Mouse (Mus musculus) E14TG2a.4 (cell line): ENCODE results near the gene Itih3.

Experiments used
- H3K27me3 ChIP-seq: 2 replicates; pipeline ENCODE4 v1.6.1; 2014; ENCODE audit warnings: low read length, control low read depth; ENCODE audit not compliant: insufficient read depth
- H3K36me3 ChIP-seq: 2 replicates; pipeline ENCODE4 v1.6.1; 2014; ENCODE audit warnings: low read length, control low read depth; ENCODE audit not compliant: insufficient read depth
- H3K4me1 ChIP-seq: replicated peaks from 2 replicates; pipeline ENCODE4 v1.6.1; 2014; ENCODE audit warnings: low read depth, low read length, control low read depth
- H3K4me3 ChIP-seq: replicated peaks from 2 replicates; pipeline ENCODE4 v1.5.1; 2014; ENCODE audit warnings: mild to moderate bottlenecking, low read length
- H3K9me3 ChIP-seq: 2 replicates; pipeline ENCODE4 v1.6.1; 2014; ENCODE audit warnings: low read length, control low read depth
- CTCF ChIP-seq: conservative IDR thresholded peaks from 2 replicates; pipeline ENCODE4 v1.5.1; 2014; ENCODE audit warnings: low read length
- NANOG ChIP-seq: IDR thresholded peaks from 2 replicates; pipeline ENCODE4 v1.6.1; 2014; ENCODE audit warnings: borderline replicate concordance, low read length, mixed read lengths
- POU5F1 ChIP-seq: IDR thresholded peaks from 2 replicates; pipeline ENCODE4 v1.6.1; 2014; ENCODE audit warnings: low read length, borderline replicate concordance

The Itih3 gene

DNA sequence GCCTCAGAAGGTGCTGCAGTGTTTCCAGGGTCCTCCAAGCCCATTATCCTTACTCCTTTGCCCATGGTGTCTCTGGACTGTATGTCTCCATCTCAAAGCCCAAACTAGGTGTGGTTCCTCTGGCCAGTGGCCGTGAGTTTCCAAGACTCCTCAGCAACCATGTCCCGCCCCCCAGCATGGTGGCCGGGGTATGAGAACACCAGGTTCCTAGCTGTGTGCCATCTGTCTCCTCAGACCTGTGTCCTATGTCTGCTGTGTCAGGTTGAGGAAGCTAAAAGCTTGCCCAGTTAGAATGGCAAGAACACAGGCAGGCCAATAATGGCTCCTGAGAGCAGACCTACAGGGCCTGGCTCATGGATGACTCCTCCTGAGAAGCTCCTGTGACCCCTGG lies 41.8 kb downstream of the Itih3 start:
- H3K9me3 ChIP-seq = no peaks in the 10 kb centered on the region
- TF ChIP-seq NANOG = no peak
- no peak for TF ChIP-seq CTCF
- TF ChIP-seq POU5F1 = no peak
- H3K27me3 ChIP-seq = peaks cover 7% of the 10 kb centered on the region
- no peak overlapping the region for H3K4me3 ChIP-seq
- H3K36me3 ChIP-seq = no peaks in the 10 kb centered on the region
- peaks cover 27% of the 10 kb centered on the region for H3K4me1 ChIP-seq

DNA sequence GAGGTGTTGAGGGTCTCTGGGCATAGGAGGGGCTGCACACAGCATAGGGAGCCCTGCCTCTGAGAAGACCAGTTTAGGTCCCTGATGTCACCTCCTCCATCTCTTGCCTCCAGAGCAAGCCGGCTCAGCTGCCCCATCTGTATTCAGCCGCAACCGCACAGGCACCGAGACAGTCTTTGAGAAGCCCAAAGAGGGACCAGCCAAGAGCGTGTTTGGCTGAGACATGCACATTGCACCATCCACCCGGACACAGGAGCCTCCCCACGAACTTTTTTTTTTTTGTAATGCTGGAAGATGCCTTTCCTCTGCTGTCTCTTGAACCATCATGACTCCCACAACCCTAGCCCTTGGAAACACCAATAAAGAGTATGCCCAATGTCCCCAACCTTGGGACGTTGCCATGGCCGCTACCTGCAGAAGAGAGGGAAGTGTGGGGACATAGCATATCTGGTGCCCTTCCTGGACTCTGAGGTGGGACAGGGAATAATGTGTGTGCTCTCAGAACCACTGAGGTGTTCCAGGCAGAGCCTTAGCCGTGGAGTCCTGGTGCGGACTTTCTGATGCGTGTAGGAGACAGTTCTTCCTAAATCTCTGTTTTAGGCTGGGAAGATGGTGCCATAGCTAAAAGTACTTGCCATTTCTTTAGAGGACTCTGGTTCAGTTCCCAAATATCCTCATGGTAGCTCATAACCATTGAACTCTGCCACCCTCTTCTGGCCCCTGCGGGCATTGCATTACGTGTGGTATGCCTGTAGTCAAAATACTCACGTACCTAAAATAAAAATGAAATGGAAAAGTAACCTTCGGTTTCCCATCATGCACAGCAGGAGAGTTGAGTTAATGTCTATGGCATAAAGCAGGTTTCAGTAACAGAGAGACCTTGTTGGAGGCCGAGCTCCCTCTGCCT lies 42.5 kb downstream of the Itih3 start:
- TF ChIP-seq NANOG = no peak
- no peak for TF ChIP-seq POU5F1
- TF ChIP-seq CTCF = peak; percentile 65
- Histone ChIP-seq H3K9me3 (no peaks in the 10 kb centered on the region), H3K36me3 (peaks cover 6% of the 10 kb centered on the region; the same call in 1 of the 2 replicates), H3K27me3 (peaks cover 2% of the 10 kb centered on the region; the same call in 1 of the 2 replicates), H3K4me3 (peak overlapping the region; percentile 41), H3K4me1 (peaks cover 33% of the 10 kb centered on the region)

DNA sequence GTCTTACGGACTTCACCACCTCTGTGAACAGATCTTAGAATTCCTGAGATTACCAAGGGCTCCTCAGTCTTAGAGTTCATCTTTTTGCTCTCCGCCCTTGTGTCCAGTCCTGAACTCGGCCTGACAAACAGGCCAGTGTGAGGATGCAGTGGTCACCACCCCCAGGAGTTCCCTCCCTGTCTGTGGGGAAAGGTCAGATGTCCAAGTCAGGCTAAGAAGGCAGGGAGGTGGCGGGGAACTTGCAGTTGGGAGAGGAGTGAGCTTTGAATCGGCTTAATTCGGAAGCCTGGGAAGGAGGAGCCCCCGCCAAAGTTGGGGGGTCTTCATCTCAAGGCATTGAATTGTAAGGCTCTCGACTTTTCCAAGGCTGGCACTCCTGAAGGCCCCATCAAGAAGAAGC lies 43.3 kb downstream of the Itih3 start:
- TF ChIP-seq POU5F1 = no peak
- no peak for TF ChIP-seq CTCF
- no peak for TF ChIP-seq NANOG
- H3K4me1 ChIP-seq = peaks cover 41% of the 10 kb centered on the region
- H3K9me3 ChIP-seq = no peaks in the 10 kb centered on the region
- peaks cover 6% of the 10 kb centered on the region; the same call in 1 of the 2 replicates for H3K36me3 ChIP-seq
- peak overlapping the region; percentile 41 for H3K4me3 ChIP-seq
- no peaks in the 10 kb centered on the region; the same call in 1 of the 2 replicates for H3K27me3 ChIP-seq

DNA sequence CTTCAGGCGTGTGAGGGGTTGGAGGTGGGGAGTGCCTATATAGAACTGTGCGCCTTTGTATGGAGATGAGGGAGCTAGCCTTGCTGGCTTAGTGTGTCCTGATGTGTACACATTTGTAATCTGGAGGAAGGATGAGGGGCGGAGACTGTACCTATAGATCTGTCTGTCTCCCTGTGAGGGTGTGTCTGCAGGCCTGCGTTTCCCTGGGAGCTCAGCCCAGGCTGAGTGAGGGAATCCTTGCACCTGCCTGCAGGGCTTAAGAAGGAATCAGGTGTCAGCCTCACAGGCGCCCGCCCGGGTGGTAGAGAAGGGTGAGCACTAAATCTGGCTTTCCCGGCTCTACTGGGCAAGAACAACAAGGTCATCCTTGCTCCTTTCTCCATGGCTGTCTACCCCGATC lies 43.8 kb downstream of the Itih3 start:
- Histone ChIP-seq H3K4me3 (peak overlapping the region; percentile 41), H3K27me3 (no peaks in the 10 kb centered on the region; the same call in 1 of the 2 replicates), H3K4me1 (peaks cover 42% of the 10 kb centered on the region), H3K9me3 (no peaks in the 10 kb centered on the region), H3K36me3 (peaks cover 7% of the 10 kb centered on the region; the same call in 1 of the 2 replicates)
- TF ChIP-seq POU5F1 = no peak
- TF ChIP-seq CTCF = no peak
- TF ChIP-seq NANOG = no peak

DNA sequence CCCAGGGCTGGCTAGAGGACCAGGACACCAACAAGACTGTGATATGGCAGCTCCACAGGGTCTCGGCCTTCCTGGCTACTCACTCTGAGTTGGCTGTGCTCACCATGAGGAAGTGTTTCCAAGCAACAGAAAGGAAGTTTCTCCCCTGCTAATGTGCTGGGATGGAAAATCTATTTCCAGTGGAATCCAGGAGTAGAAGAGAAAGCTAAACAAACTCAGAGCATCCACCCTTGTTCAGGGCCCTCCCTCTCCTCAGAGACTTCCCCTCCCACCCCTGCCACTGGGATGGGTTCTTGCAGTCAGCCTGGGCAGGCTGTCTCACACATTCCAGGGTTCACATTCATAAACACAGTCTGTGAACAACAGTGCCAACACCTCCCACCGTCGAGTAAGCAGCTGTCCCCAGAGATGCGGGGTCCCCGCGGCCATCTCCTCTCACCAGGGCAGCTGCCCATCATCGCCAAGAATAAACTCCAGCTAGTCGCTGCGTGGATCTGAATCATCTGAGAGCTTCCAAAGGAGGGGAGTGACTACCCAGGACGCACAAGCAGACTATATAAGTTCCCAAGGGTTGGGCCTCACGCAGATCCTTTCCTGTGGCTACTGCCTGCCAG lies 44.5 kb downstream of the Itih3 start, which contains the start of gene Mustn1:
Gene Mustn1, plus strand, starts transcription at position 243 of the 614 bp plus-strand sequence.
- no peak for TF ChIP-seq CTCF
- no peak for TF ChIP-seq POU5F1
- TF ChIP-seq NANOG = no peak
- peak within 1 kb of the TSS; percentile 41 for H3K4me3 ChIP-seq
- H3K36me3 ChIP-seq = peaks cover 14% of the 10 kb centered on the region
- H3K9me3 ChIP-seq = no peaks in the 10 kb centered on the region
- H3K27me3 ChIP-seq = no peaks in the 10 kb centered on the region; the same call in 1 of the 2 replicates
- peaks cover 42% of the 10 kb centered on the region for H3K4me1 ChIP-seq

DNA sequence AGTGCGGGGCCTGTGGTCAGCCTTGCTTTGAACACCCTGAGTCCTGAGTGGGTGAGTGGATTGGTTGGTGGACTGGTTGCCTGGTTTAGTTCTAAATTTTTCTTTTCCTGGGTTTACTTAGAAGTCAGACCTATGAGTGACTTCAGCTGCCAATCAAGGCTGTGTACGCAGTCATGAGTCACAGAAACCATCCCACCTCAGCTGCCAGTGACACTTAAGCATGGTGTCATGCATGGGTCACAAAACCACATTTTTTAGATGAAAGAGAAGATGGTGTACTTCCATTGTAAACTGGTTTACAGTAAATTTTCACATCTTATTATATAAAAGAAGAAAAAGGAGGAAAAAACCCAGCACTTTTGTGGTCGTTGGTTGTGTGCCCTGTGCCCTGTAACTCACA lies 45.7 kb downstream of the Itih3 start:
- TF ChIP-seq NANOG (no peak), POU5F1 (no peak), CTCF (no peak)
- peaks cover 26% of the 10 kb centered on the region for H3K36me3 ChIP-seq
- no peaks in the 10 kb centered on the region for H3K9me3 ChIP-seq
- peaks cover 42% of the 10 kb centered on the region for H3K4me1 ChIP-seq
- H3K27me3 ChIP-seq = no peaks in the 10 kb centered on the region; the same call in 1 of the 2 replicates
- H3K4me3 ChIP-seq = no peak overlapping the region

DNA sequence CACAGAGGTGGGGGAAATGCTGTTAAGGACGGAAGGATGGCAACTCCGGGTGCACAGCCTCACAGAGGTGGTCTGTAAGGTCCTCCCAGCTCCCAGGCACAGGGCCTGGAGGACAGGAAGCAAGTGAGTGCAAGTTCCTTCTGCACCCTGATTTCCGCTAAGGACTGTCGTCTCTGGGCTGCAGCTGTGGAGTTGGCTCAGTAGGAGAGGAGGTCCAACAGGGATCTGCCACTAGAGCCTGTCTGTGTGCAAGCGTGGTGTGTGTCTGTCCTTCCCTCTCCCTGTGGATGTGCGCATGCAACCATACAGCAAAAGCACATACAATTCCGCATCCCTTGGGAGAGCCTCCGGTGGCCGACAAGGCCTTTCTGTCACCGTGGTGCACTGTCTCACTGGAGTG lies 47.1 kb downstream of the Itih3 start:
- no peak overlapping the region for H3K4me3 ChIP-seq
- H3K9me3 ChIP-seq = no peaks in the 10 kb centered on the region
- no peaks in the 10 kb centered on the region for H3K27me3 ChIP-seq
- H3K4me1 ChIP-seq = peaks cover 47% of the 10 kb centered on the region
- peaks cover 35% of the 10 kb centered on the region for H3K36me3 ChIP-seq
- TF ChIP-seq CTCF (no peak), NANOG (no peak), POU5F1 (no peak)

DNA sequence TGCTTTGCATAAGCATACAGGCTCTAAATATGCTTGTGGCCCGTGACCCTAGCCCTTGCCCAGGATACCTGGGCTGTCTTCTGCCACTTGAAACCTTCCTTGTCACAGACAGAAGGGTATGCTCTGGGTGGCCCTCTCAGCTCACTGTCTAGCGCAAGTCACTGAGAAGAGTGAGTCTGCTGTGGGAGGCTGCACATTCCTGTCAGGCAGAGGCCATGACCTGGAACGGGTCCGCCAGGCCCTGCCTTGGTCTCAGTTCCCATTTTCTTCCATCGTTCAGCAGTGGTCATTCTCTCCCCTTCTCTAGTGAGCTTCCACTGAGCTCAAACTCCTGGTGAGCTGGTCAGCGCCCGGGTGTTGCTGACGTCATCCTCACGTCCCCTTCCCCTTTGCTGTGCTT lies 47.6 kb downstream of the Itih3 start:
- Histone ChIP-seq H3K9me3 (no peaks in the 10 kb centered on the region), H3K4me1 (peaks cover 47% of the 10 kb centered on the region)

More for the DNA sequence above, 47.6 kb downstream of the Itih3 start:
- Histone ChIP-seq H3K4me3 (peak overlapping the region; percentile 37), H3K27me3 (no peaks in the 10 kb centered on the region), H3K36me3 (peaks cover 39% of the 10 kb centered on the region)
- TF ChIP-seq CTCF = no peak
